Mouse (Mus musculus): ENCODE measurements at regions not wholly inside any gene's neighbourhood (a gene's known extent, or its start where the extent isn't known, plus 50 kb on each side); places are given as distances from the start of the nearest gene placed in this dataset.

DNA sequence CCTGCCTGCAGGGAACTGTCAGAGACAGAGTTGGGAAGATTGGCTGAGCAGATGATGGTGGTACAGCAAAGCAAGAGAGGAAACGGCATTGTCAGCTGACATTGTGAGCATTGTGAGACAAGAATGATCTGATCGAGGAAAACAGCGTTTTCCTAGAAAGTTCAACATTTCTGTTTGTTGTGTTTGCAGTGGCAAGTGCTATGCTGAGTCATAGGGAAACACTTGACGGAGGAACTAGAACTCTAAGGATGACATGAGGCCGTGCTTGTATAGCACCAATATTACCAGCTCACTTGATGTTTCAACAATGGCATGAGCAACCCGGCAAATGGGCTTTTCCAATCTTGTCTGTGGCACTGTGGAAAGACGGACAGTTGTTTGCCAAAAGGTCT is 146.7 kb upstream of the Serp2 start:
- DNase-seq (ENCODE audit: low read depth), result no peak

GRCm38 (mm10) chr14:76702709-76703372 is 146.2 kb upstream of the Serp2 start:
- DNase-seq (ENCODE audit: low read depth), result no peak

DNA sequence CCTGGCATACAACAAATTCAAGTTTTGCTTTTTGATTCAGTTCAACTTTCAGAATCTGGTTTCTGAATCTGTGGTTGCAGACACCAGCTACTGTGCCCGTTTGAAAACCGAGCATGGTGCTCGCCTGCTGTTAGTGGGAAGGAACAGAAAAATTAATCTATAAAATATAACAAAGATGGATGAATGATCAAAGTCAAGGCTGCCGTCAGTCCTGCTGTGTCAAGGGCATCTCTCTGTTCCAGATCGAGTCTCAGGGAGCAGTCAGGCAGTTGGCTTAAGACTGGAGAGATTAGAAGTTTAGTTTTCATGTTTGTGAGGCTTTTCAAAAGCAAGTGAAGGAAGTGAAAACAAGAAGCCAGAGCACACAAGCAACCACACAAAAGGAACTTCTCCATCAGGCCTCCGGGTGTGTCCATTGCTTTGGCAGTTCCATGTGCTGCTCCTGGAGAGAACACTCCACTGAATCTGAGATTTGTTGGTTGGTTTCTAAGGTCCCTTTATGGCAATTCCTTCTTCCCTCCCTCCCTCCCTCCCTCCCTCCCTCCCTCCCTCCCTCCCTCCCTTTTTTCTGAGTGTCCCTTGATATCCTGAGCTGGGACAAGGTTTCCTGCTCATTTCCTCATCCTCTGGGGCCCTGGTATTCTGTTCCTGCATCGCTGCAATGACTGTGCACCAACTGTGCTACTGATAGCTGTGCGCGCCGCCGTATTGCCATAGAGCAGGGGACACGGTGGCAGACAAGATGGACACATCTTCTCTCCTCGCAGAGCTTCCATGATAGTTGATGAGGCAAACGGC is 145.4 kb upstream of the Serp2 start:
- DNase-seq (ENCODE audit: low read depth), result no peak

- no peak for DNase-seq (ENCODE audit: low read depth)
Measured at GRCm38 (mm10) chr14:76701304-76701703, 144.6 kb upstream of the Serp2 start.

DNA sequence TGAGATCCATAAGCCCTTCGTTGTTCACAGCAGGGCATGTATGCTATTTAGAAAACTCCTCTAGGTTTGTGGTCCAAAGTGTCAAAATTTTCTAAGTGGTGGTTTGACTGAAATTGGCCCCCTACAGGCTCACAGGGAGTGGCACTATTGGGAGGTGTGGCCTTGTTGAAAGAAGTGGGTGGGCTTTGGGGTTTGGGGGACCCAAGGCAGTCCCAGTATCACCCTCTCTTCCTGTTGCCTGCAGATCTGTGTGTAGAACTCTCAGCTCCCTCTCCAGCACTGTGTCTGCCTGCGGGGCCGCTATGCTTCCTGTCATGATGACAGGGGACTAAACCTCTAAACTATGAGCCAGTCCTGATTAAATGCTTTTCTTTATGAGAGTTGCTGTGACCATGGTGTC is 144.1 kb upstream of the Serp2 start:
- DNase-seq (ENCODE audit: low read depth), result no peak

- DNase-seq (ENCODE audit: low read depth), result no peak
Measured at GRCm38 (mm10) chr14:76700190-76700589, 143.5 kb upstream of the Serp2 start.

GRCm38 (mm10) chr14:76698718-76699402 is 142.2 kb upstream of the Serp2 start:
- DNase-seq (ENCODE audit: low read depth), result no peak

GRCm38 (mm10) chr14:76696729-76697128 is 140.0 kb upstream of the Serp2 start:
- no peak for DNase-seq (ENCODE audit: low read depth)

- no peak for DNase-seq (ENCODE audit: low read depth)
Measured at GRCm38 (mm10) chr14:76695691-76696355, 139.1 kb upstream of the Serp2 start.

DNA sequence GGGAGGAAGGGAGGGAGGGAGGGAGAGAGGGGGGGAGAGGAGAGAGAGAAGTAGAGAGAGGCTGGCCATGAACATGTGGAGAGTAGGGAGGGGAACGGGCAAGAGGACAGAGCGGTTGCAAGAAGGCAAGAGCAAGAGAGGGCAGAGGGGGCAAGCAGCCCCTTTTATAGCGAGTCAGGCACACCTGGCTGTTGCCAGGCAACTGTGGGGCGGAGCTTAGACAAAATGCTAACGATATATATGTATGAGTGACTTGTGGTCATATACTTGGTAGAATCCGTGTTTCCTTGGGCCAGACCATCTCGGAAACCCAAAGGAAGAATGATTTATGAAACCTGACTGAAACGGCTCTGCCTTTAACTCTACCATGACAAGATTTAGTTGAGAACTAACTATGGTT is 138.2 kb upstream of the Serp2 start:
- DNase-seq (ENCODE audit: low read depth), result no peak

- DNase-seq (ENCODE audit: low read depth), result no peak
Measured at GRCm38 (mm10) chr14:76693351-76694317, 136.9 kb upstream of the Serp2 start.

DNA sequence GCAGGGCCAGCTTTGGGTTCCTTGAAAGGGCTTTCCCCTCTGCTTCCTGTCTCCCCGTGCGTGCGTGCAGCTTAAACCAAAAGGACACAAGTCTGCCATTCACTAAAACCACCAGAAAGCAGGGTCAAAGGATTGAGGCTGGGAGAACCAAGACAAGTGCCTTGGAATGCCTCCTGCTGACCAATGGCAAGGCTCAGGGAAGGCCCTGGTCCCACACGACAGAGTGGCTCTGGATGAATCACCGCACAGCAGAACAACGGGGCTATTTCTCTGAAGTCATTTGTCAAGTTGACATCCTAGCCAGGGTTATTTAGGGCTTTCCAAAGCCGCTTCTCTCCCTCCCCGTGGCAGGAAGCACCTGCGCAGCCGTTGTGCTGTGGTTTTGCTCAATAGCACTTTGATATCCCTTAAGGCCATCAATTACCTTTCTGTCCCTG is 131.3 kb upstream of the Serp2 start:
- peak; percentile 32 for DNase-seq (ENCODE audit: low read depth)

- DNase-seq (ENCODE audit: low read depth), result no peak
Measured at GRCm38 (mm10) chr14:76686762-76687453, 130.2 kb upstream of the Serp2 start.

DNA sequence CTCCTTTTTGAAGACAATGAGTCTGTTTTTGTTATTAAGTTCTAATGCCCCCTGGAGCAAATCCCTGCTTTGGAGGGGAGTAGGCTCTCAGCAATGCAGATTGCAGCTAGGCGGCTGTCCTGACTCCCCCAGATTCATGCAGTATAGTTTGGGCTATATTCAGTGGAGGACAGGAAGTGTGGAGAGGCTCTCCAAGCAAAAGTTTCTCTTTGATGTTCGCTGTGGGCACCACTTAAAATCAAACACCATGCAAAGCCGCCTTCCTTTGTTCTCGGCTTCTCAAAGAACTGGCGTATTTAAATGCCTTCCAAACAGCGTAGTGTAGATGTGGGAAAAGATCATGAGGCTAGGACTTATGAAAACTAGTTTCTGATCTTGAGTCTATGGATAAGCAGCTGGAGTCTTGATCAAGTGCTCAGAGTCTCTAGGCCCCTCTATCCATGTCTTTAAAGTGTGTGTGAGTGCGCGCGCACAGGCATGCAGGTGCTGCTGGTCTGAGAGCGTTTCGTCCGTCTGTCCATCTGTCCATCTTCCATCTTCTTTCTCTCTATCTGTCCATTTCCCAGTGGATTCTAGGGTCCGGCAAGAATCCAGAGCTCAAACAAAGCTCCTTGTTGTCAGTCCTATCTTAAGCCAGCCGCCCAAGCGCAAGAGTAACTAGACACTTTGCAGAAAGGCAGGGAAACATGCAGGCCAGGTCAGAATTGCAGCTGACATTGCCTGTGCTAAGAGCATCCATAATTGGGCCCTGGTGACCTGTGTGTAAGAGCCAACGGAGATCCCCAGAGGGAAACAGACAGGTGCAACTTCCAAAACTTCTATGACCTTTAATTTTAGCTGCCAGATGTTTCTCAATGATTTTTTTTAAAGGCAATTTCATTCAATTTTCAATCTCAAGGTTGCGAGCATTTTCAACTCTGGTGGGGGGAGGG is 129.4 kb upstream of the Serp2 start:
- no peak for DNase-seq (ENCODE audit: low read depth)

DNA sequence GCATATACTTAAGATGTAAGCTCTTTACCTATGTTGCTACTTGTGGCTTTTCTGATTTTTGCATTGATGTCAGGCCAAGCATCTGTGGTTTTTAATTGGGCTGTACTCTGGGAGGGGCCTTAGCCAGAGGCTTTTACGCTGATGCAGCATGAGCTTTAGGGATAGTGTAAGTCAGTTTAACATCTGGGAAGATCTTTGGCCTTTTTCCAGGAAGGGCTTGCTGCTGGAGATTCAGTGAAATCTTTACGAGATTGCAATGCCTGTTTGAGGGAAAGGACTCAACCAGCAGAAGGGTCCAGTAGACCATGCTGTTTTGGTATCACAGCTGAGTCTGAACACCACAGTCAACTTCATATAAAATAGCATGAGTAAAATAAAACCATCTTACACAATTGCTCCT is 127.6 kb upstream of the Serp2 start:
- no peak for DNase-seq (ENCODE audit: low read depth)

GRCm38 (mm10) chr14:76681581-76682377 is 125.1 kb upstream of the Serp2 start:
- no peak for DNase-seq (ENCODE audit: low read depth)

DNA sequence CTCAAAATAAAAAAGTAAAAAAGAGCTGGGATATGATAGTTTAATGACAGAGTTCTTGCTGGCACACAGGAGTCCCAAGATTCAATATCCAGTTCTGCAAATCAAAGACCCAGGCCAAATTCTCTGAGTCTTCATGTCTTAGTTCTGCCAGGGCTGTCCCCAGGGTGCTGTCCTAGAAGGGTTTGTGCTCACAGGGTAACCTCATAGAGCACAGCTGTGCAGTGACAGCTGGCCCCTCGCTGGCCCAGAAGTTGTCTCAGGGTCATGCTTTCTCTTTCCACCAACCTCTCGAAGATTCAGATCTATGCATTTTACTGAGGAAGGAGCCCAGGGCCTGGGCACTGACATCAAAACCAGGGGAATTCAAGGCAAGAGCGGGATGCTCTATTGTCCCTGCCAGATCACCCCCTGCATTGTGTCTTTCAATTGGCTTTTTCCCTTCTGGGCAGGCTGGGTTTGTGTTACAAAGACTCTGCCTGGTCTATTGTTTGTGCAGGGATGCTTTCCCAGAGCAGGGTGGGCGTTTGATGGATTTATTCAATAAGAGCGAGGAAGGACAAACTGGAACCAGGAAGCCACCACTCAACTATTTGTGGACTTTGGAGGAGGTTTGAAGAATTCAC is 121.9 kb upstream of the Serp2 start:
- no peak for DNase-seq (ENCODE audit: low read depth)

- DNase-seq (ENCODE audit: low read depth), result no peak
Measured at GRCm38 (mm10) chr14:76674949-76675348, 118.3 kb upstream of the Serp2 start.

Data from naive thymus-derived CD4-positive, alpha-beta T cell, adult 2 months (primary cell).